Mouse (Mus musculus) monocyte, adult 5-6 weeks (primary cell): ENCODE measurements around the gene Bloc1s4. TPM values are rescaled to one million over a fixed set of nuclear protein-coding genes. Genes with fewer than 3 reads are reported as not detected.

ENCODE experiments used
- ATAC-seq: fragments of 153-309, 156-312 bp; replicated peaks from 2 replicates; pipeline ENCODE4 v1.8.0; 2017; ENCODE audit warnings: mild to moderate bottlenecking; ENCODE audit not compliant: low TSS enrichment, insufficient number of reproducible peaks, severe bottlenecking, poor library complexity, low FRiP score
- total RNA-seq: library from RNA; stranded (forward); fragments of 200-1000, 200-491, 200-594 nt; gene quantifications from 3 replicates; pipeline ENCODE4 v1.2.3, GENCODE M21; 2017

The Bloc1s4 gene
- 17.5 to 38.1 TPM (median 29.6 TPM) in 3 replicates for total RNA-seq

DNA sequence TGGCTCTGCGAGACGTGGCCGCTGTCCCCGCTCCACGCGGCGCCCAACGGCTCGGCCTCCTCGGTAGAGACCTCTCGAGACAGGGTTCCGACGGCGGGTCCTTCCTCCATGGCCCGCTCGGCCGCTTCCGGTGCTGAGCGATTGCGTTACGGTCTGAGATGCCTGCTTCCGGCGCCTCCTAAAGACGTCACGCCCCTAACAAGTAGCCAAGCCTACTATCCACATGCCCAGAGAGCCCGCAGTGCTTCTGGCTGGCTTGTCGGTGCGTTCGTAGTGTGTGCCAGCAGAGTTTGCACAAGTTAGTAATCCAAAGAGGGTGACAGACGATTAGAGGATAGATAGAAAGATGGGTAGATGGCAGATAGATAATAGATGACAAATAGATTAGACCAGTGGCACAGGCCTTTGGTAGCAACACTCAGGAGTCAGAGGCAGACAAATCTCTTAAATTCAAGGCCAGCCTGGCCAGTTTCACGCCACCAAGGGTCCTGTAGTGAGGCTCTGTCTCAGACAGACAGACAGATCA is at the start of gene Bloc1s4:
Gene Bloc1s4 (minus strand): TSS at position 115 of the 526 bp plus-strand sequence.
- ATAC-seq = peak; percentile 91

DNA sequence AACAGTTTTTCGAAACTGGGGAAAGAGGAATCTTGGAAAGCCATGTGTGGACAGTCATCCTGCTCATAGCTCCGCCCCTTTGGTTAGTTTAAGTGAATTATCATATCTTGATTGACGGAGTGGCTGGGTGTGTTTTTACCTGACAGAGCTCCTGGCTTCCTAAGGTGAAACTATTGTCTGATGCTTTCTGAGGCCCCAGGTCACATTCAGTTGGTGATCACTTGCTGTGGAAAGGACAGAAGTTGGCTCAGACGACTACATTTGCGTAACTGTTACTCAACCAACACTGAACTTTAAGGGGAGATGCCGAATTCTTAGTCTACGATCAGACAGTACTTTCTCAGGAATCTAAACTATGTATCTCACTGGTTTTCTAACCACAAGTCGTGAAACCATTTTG is 48.8 kb upstream of the Bloc1s4 start:
- ATAC-seq = no peak

DNA sequence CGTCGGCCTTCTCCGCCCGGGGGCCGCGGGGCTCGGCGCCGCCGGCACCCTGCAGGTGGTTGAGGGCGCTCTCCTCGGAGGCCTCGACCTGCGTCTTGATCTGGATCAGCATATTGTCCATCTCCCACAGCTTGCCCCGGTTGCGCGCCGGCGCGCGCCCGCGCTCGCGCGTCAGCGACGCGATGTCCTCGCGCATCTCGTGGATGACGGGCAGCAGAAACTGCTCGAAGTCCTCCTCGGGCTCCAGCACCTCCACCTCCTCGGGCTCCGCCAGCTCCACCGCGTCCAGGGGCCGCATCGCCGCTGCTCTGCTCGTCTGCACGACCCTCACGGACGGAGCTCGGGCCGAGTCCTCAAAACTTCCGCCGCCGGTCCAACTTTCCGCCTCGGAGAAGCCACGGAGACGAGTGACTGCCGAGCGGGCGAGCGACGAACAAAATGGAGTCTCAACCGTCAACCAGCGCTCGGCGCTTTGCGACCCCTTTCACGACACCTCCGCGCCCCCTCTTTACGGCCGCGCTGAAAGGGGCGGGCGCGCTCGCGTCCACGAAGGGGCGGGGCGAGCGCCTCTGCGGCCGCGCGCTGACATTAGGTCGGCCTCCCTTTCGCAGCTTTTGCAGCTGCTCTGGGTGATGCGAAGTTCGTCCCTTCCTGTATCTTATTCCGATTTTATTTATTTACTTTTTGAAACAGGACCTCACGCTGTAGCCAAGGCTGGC is 48.0 kb upstream of the Bloc1s4 start, which contains the start of gene Mrfap1:
Gene Mrfap1 (minus strand): TSS at position 477 of the 719 bp plus-strand sequence.
- peak; percentile 88 for ATAC-seq

DNA sequence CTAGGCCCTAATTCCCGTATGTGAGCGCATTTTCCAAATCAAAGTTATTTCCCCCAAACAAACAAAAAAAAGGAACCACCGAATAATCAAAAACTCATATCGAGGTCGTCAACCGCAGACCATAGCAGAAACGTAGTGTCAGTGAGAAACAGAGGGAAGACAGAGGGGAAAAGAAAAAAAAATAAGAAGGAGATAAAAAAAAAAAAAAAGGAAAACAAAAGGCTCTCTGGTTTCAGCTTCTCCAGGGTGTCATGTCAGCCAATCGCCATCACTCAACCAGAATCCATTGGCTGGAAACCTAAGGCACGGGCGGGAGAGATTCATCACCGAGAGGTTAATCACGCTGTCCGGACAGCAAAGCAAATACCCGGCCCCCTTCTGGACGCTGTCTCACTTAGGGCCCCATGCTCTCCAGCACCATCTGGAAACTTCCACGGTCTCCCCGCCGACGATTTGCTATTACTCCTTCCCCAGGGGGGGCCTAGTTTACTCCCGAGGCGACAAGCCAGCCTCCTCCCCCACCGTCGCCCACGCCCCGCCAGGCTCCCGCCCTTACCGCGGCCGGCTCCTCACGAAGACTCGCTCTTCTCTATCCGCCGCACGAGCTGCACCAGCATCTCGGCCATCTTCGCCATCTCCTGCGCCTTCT is 47.3 kb upstream of the Bloc1s4 start:
- ATAC-seq = peak; percentile 15; the same call in 1 of the 2 replicates

DNA sequence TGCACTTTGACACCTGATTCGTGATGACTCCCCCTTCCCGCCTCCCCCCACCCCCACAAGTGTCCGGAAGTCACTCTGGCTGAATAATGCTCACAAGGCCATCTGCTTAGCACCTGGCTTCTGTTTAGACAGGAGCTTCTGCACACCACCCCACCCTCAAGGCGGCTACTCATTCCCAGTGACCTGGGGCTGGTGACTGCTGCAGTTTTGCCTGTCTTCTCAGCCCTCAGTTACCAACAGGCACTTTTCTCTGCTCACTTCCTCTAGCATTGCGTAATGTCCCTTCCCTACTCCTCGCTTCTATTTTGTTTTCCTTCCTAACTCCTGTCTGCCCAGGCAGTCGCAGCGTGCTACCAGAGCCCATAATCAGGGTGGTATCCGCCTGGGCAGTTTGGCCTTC is 43.4 kb upstream of the Bloc1s4 start:
- ATAC-seq = no peak

DNA sequence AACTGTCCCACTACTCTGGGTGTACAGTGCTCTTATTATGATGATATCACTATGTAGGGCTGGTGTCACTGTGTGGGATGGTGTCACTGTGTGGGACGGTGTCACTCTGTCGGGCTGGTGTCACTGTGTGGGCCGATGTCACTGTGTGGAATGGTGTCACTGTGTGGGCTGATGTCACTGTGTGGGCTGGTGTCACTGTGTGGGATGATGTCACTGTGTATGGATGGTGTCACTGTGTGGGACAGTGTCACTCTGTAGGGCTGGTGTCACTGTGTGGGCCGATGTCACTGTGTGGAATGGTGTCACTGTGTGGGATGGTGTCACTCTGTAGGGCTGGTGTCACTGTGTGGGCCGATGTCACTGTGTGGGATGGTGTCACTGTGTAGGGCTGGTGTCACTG is 37.6 kb upstream of the Bloc1s4 start:
- no peak; the same call in 1 of the 2 replicates for ATAC-seq

DNA sequence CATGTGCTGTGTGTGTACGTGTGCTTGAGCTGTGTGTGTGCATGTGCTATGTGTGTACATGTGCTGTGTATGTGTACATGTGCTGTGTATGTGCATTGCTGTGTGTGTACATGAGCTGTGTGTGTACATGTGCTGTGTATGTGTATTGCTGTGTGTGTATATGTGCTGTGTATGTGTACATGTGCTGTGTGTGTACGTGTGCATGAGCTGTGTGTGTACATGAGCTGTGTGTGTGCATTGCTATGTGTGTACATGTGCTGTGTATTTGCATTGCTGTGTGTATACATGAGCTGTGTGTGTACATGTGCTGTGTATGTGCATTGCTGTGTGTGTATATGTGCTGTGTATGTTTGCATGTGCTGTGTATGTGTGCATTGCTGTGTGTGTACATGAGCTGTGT is 31.1 kb upstream of the Bloc1s4 start:
- no peak for ATAC-seq

DNA sequence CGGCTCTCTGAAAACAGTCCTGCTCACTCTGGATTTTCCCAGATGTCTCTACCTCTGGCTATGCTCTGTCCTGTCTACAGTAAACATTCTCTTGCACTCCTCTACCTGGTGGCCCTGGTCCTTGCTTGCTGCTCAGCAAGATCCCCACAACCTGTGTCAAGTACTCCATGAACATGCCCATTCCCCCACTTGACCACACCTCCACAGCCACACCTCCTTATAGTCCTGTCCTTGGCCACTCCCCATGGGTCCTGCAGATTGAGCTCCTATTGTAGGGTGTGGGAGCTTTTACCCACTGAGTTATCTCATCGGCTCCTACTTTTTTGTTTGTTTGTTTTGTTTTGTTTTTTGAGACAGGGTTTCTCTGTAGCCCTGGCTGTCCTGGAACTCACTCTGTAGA is 30.5 kb upstream of the Bloc1s4 start:
- ATAC-seq = no peak

DNA sequence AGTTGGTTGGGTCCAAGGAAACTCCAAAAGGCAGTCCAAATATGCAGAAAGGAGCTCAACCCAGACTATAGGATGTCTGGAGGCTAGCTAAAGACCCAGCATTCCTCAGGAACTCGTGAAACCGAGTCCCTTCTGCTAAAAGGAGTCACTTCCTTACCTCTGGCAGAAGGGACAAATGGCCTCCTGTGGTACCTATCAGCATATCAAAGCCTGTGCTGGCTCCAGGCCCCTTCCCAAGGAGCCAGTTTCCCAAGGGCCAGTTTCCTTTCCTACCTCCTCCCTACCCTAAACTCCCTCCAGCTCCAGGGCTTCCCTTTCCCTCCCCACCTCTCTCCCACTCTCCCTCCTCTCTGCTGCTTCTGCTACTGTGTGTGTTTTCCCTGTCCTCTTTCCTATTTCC is 28.7 kb upstream of the Bloc1s4 start:
- ATAC-seq = no peak

DNA sequence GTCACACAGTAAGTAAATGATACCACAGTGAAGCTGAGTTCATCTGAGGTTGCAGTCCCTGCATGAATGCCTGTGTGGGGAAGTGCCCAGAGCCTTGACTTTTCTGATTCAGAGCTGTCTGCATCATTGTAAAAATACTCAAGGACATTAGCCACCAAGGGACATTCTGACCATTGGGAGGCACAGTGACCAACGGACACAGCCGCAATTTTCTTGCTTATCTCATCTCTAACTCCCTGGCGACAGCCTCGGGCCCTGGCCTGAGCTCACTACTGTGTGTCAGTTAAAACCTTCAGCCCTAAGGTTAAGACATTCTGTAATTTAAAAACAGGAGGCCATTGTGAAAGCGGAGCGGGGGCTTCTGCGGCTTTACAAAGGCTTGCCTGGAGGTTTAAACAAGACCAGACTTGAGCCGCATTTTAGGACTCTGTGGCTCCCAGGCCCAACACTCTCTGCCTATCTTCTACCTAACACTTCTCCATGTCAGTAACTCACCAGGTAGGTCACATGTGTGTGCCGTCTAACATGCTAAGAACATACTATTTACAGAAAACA is 27.6 kb upstream of the Bloc1s4 start:
- no peak for ATAC-seq

DNA sequence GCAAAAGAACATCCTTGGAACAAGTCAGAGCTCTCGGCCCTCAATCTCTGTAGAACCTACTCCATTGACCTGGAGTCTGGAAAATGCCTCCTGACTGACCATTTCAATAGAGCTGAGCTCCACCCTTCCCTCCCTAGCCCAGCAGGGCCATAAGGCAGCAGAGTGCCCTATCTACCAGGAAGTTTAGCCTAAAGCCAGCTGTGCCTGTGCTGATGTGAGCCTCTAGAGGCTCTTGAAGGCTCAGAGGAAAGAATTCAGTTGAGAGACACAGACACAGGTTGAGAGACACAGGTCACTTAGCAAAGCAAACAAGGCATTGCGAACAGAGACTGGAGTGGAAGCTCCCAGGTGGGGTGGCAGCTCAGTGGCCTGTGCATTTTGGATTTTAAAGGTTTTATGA is 26.9 kb upstream of the Bloc1s4 start:
- ATAC-seq = no peak

DNA sequence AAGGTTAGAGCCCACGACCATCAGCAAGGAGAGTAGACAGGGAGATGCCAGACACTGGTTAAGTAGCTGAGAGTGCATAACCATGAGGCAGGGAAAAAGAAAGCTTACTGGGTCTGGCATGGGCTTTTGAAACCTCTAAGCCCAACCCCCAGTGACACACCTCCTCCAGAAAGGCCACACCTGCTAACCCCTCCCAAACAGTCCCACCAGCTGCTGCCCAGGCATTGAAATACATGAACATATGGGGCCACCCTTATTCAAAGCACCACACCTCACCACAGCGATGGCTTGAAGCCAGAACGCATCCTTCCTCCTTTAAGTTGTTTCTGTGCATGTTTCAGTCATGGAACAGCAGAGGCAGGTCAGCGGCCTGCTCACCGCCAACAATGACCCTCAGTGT is 24.1 kb upstream of the Bloc1s4 start:
- no peak for ATAC-seq

DNA sequence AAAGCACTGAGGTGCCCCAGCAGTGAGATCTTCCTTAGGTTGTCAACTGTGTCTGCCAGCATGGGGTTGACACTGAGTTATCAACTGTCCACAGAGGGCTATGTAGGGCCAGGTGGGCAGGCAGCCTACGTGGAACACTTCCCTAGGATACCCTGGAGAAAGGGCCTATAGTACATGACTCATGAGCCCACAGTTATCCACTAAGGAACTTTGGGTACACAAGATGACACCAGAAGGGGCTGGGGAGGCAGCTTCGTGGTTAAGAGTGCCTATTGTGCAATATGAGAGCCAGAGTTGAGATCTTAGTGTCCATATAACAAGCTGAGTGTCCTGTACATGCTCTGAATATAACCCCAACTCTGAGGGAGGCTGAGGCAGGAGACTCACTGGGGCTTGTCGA is 21.2 kb upstream of the Bloc1s4 start:
- no peak for ATAC-seq

DNA sequence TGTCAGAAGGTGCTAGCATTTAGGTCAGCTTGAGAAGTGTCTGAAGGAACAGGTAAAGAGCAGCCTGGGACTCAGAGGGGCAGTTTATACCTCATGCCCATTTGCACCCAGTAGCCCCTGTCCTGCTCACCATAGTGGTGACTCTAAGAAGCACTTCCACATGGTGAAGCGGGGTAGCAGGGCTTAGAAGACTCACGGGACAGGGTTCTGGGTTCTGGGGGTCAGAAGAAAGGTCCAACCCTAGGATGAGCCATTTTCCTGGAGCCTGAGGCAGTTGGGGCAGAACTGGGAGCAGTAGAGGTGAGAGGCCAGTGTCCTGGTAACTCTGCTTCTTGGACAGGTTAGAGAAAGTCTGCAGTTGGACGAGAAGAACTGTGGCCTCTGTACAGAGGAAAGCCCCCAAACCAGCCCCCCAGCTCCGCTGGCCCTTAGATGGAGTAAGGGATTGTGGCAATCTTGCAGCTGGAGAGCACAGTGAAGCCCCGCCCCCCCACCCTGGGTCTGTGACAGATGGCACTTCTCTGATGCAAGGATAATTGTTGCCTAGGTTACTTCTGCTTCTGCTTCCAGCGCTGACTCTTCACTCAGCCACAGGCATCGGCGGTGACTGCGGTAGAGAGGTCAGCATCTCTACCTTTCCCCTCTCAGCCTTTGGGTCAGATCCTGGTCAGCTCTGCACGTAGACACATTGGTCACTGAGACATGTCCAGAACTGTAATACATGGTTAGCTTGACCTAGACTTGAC is 18.7 kb upstream of the Bloc1s4 start:
- peak; percentile 61; the same call in 1 of the 2 replicates for ATAC-seq

DNA sequence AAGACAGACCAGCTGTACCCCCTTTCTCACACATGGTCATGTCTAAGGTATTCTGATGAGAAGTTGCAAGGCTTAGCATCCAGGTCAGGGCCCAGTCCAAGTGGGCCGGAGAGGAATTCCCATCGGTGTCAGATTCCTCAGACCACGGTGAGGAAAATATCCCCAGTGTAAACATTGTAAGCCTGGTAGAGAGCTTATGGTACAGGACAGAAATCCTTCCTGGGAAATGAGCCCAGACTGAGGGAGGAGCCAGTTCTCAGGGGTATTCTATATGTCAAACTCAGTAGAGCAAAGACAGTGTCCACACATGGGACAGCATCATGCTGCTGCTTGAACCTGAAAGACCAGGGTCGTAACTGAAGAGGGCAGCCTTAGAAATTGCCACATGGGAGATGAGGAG is 11.4 kb upstream of the Bloc1s4 start:
- ATAC-seq = no peak

DNA sequence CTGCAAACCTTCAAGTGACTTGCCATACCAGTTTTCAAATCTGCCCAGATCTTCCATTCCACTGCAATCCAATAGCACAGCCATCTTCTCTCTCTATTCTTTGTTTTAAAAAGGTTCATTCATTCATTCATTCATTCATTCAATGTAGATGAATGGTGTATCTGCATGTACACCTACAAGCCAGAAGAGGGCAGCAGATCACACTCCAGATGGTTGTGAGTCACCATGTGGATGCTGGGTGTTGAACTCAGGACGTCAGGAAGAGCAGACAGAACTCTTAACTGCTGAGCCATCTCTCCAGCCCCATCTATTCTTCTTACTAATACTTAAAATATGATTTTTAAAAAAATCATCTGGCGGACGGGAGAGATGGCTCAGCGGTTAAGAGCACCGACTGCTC is 8.6 kb upstream of the Bloc1s4 start:
- no peak; the same call in 1 of the 2 replicates for ATAC-seq

DNA sequence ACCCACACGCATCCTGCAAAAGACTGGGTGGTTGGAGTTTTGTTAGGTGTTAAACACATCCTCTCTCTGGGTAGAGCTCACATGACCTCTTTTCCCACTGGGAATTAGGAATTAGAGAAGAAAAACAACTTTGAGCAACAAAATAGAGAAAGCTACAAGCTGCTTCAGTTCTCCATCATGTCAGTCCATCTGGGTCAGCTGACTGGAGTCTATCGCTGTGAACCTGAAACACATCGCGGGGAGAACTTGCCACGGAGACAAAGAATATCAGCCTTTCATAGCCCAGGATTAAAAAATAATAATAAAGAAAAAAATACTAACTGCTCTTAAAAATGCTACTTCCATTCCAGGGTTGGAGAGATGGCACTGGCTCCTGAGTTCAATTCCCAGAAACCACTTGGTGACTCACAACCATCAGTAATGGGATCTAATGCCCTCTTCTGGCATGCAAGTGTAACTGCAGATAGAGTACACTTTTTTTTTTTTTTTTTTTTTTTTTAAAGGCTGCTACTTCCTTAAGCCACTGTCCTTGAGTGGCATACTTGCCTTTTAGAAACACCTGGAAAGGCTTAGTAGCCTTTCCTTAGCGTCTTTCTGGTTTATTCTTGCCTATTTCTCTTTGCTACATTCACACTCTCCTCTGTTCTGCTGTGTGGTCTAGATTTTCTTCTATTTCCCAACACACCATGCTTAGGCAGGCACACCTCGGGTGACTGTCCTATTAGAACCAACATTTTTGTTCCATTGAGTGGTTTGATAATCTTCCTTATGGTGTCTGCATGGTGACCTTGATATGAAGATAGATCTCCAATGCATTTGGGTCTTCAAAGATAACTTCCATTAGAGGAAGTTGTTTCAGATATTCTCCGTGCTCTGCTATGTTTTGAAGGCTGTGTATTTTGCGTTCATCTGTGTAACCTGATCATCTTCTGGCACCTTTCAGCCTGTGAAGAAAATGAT is 1.9 kb upstream of the Bloc1s4 start:
- no peak for ATAC-seq
